Mouse (Mus musculus): Measurements from ENCODE around the gene Ovol3.

Ovol3 gene

GRCm38 (mm10) chr7:30194101-30194831 is 41.3 kb downstream of the Ovol3 start:
- peak; percentile 50 to 65 for DNase-seq (ENCODE audit: low spot score in 2 of 2)

GRCm38 (mm10) chr7:30193581-30194100 is 41.9 kb downstream of the Ovol3 start:
- peak; percentile 75 to 89 for DNase-seq (ENCODE audit: low spot score in 2 of 2)

GRCm38 (mm10) chr7:30193013-30193412 is 42.5 kb downstream of the Ovol3 start:
- no peak for DNase-seq (ENCODE audit: low spot score in 2 of 2)

- no peak for DNase-seq (ENCODE audit: low spot score in 2 of 2)
These were observed 43.4 kb downstream of the Ovol3 start for GRCm38 (mm10) chr7:30192088-30192487.

- DNase-seq (ENCODE audit: low spot score in 2 of 2), result no peak
These were observed 46.4 kb downstream of the Ovol3 start for GRCm38 (mm10) chr7:30189116-30189491.

GRCm38 (mm10) chr7:30188344-30189115 is 47.0 kb downstream of the Ovol3 start:
- DNase-seq (ENCODE audit: low spot score in 2 of 2), result no peak

GRCm38 (mm10) chr7:30184641-30185348 is 50.7 kb downstream of the Ovol3 start:
- no peak for DNase-seq (ENCODE audit: low spot score in 2 of 2)

GRCm38 (mm10) chr7:30183879-30184289 is 51.6 kb downstream of the Ovol3 start, which contains the start of gene Cox7a1:
Cox7a1 (plus strand) TSS chr7:30184144.
- DNase-seq (ENCODE audit: low spot score in 2 of 2), result peak; percentile 78 to 87
